Mouse (Mus musculus) CH12.LX (cell line): ENCODE results near the gene Fars2.

Experiments
- JUND ChIP-seq: conservative IDR thresholded peaks from 2 replicates; pipeline ENCODE4 v1.6.1; 2011; ENCODE audit warnings: low read depth, low read length, improper control_type of control experiment
- MYC ChIP-seq: IDR thresholded peaks from 2 replicates; pipeline ENCODE4 v1.6.1; 2011; ENCODE audit warnings: low read depth, mild to moderate bottlenecking, improper control_type of control experiment, low read length

DNA sequence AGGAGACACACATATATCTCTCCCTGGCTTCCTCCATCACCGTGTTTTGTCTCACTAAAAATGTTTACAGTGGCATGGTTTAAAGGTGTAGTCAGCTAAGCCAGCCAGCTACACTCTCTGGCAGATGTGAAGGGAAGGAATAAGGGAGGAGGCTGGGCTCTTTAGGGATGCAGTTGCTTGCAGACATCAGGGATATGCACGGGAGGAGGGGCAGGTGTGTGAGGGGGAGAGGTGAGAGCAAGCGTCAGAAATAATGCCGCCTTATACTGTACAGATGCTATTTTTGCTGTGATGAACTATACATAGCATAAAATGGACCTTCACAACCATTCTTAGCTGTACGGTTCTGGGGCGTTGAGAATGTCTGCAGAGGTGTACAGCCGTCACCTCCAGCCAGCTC, 467.0 kb downstream of the Fars2 start:
- TF ChIP-seq MYC (no peak), JUND (no peak)
